Mouse (Mus musculus): ENCODE results near the gene Ttll4.

- TF ChIP-seq CTCF (IDR thresholded peaks at IDR 0.05; ENCODE audit: borderline replicate concordance, insufficient read depth, low read length) (no peak), POLR2A (IDR thresholded peaks at IDR 0.05; ENCODE audit: low read depth, low read length) (no peak)
Observed at GRCm38 (mm10) chr1:74662253-74662865, 814 bp downstream of the Ttll4 start.

All from embryonic fibroblast, embryonic 13.5 days (primary cell).